Mouse (Mus musculus) ZHBTc4 (cell line): Measurements from ENCODE around the gene Tmem52.

ENCODE experiments used
- DNase-seq: peaks from one replicate; pipeline ENCODE4 v3.0.0-alpha.2; 2011; ENCODE audit warnings: low read depth, low spot score

Gene Tmem52

GRCm38 (mm10) chr4:155508614-155509013 is 39.7 kb downstream of the Tmem52 start:
- DNase-seq: no peak

DNA sequence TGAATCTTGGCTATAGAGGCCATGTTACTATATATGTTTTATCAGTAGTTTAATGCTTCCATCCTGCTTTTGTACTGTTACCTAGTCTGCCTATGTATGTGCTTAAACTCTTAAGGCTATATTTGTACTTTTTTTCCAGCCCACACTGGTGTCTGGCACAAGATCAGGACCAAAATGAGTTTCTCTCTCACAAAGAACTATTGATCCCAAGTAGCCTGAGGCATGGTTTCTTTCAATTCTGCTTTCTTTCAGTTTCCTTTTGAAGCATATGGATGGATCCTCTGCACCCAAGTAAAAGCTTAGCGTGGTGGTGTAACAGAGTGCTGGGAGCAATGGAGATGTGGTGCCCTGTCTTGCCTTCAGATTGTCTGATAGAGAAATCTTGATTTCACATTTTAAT is 42.1 kb downstream of the Tmem52 start:
- DNase-seq: no peak

GRCm38 (mm10) chr4:155514810-155515209 is 45.9 kb downstream of the Tmem52 start:
- no peak for DNase-seq

DNA sequence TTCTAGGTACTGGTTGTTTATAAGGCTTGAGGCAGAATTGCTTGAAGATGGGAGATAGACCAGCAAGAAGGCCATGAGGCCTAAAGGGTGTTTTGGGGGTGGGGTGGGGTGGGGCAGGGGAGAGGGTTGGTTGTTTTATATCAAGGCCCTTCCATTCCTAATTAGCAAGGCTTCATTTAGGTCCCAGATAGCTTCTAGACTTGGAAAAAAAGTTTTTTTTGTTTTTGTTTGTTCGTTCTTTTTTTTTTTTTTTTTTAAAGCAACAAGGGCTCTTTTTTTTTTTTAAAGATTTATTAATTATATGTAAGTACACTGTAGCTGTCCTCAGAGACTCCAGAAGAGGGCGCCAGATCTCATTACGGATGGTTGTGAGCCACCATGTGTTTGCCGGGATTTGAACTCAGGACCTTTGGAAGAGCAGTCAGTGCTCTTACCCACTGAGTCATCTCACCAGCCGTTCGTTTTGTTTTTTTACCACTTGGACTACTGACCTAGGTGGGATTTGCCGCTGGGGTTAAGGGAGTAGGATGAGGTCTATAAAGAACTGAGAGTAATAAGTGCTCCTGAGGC is 49.1 kb downstream of the Tmem52 start:
- no peak for DNase-seq
